Mouse (Mus musculus) heart, postnatal 0 days (tissue): ENCODE data around the gene Gabrd.

Experiments
- CTCF ChIP-seq: IDR thresholded peaks from 2 replicates; pipeline ENCODE4 v1.5.1; 2016; ENCODE audit warnings: antibody characterized with exemption, control low read depth, low read depth
- EP300 ChIP-seq: IDR thresholded peaks from 2 replicates; pipeline ENCODE4 v1.6.1; 2016; ENCODE audit warnings: antibody characterized with exemption, low read depth

- no peak for TF ChIP-seq CTCF
- TF ChIP-seq EP300, result no peak
Measured at GRCm38 (mm10) chr4:155344299-155344600, 53.7 kb downstream of the Gabrd start.
